10 mouse cellular contexts compared by ENCODE assay signal in the genomic region with DNA sequence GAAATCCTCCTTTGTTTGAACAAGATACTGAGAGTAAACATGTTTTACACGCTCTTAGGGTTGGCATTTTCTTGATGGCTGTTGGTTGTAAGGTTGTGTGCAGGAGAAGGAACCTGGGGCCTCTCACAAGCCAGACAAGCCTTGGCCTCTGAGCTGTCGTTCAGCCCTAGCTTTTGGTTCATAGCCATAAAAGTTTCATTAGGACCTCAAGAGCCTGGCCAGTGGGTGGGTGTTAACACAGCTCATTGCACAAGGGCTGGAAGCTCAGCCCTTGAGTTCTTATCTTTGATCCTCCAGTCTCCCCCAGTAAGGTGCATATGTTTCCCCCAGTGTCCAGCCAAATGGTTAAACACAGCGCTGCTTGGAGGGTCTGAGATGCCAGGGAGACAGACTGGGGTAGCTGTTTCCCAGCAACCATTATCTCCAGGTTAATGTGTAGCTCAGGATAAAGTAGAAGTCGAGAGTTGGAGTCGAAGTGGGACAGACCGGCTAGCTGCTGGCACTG.
A peak's percentile ranks its signal among the peaks of the same experiment; 100 is the strongest.
DNase-seq lines count a peak whose midpoint lies in the region; ATAC-seq and TF ChIP-seq lines count a peak whose summit lies in the region.
"Had no signal": no experiment of that assay in that cellular context is flagged by ENCODE, and none has a peak within 500 bp of the region (broad histone marks: within the 10 kb centered on the region; RNA-seq: fewer than 3 reads in every experiment).

No protein-coding gene starts in this region.

- intact Hi-C loops in heart, postnatal 14 days (cut with DNase I): no loop called here

- 0 out of 2 replicates have a peak, but pooled peaks cover 4% of the 10 kb centered on the region for H3K9me3 ChIP-seq in heart, embryonic 16.5 days (replicated peaks; ENCODE audit: control insufficient read depth, low read length)
- H3K9me3 ChIP-seq in lung, embryonic 16.5 days (ENCODE audit: control insufficient read depth, low read length): peaks cover 3% of the 10 kb centered on the region; the same call in 1 of the 2 replicates
- H3K9me3 ChIP-seq in intestine, postnatal 0 days (ENCODE audit: control insufficient read depth): no peaks in the 10 kb centered on the region
- H3K9me3 ChIP-seq in stomach, embryonic 16.5 days (replicated peaks; ENCODE audit: control insufficient read depth, low read length): no peaks in the 10 kb centered on the region
- H3K9me3 ChIP-seq: embryonic facial prominence, embryonic 15.5 days had no signal

- H3K4me1 ChIP-seq in heart, embryonic 16.5 days (ENCODE audit: control insufficient read depth, insufficient read depth, low read length): peaks cover 44% of the 10 kb centered on the region
- peaks cover 59% of the 10 kb centered on the region for H3K4me1 ChIP-seq in lung, embryonic 16.5 days (replicated peaks; ENCODE audit: control insufficient read depth, insufficient read depth, low read length)
- peaks cover 28% of the 10 kb centered on the region for H3K4me1 ChIP-seq in intestine, postnatal 0 days (replicated peaks; ENCODE audit: control insufficient read depth, insufficient read depth, low read length)
- peaks cover 58% of the 10 kb centered on the region for H3K4me1 ChIP-seq in stomach, embryonic 16.5 days (ENCODE audit: control insufficient read depth, insufficient read depth, low read length)

- no peaks in the 10 kb centered on the region for H3K27me3 ChIP-seq in heart, embryonic 16.5 days (ENCODE audit: control insufficient read depth, insufficient read depth, low read length)
- no peaks in the 10 kb centered on the region for H3K27me3 ChIP-seq in lung, embryonic 16.5 days (ENCODE audit: control insufficient read depth, insufficient read depth, low read depth, low read length)
- no peaks in the 10 kb centered on the region for H3K27me3 ChIP-seq in intestine, postnatal 0 days (replicated peaks; ENCODE audit: control insufficient read depth, insufficient read depth, low read length)
- no peaks in the 10 kb centered on the region for H3K27me3 ChIP-seq in stomach, embryonic 16.5 days (ENCODE audit: control insufficient read depth, insufficient read depth, low read length)
- H3K27me3 ChIP-seq: embryonic facial prominence, embryonic 15.5 days had no signal

- no peak overlapping the region for H3K4me3 ChIP-seq in heart, embryonic 16.5 days (ENCODE audit: low read length)
- no peak overlapping the region for H3K4me3 ChIP-seq in lung, embryonic 16.5 days (ENCODE audit: low read length)
- H3K4me3 ChIP-seq in intestine, postnatal 0 days (ENCODE audit: low read depth, low read length): no peak overlapping the region
- no peak overlapping the region for H3K4me3 ChIP-seq in stomach, embryonic 16.5 days (replicated peaks; ENCODE audit: low read length)
- H3K4me3 ChIP-seq: embryonic facial prominence, embryonic 15.5 days had no signal

- DNase-seq in heart, postnatal 14 days: no peak
- no peak for DNase-seq in lung, postnatal 14 days
- no peak for DNase-seq in retina, embryonic 14.5 days (ENCODE audit: low spot score)
- DNase-seq: cerebellum, postnatal 10 days had no signal

- H3K9ac ChIP-seq in heart, embryonic 16.5 days (ENCODE audit: low read length): no peak overlapping the region
- no peak overlapping the region for H3K9ac ChIP-seq in lung, embryonic 16.5 days (ENCODE audit: low read length)
- H3K9ac ChIP-seq in intestine, postnatal 0 days (ENCODE audit: low read depth, low read length): no peak overlapping the region
- peak overlapping the region; percentile 47 for H3K9ac ChIP-seq in stomach, embryonic 16.5 days (ENCODE audit: low read length)
- H3K9ac ChIP-seq: embryonic facial prominence, embryonic 15.5 days had no signal

- peak; percentile 61; the same call in 1 of the 2 replicates for ATAC-seq in heart, embryonic 16.5 days (replicated peaks; ENCODE audit: extremely low read depth, insufficient read depth, low FRiP score)
- ATAC-seq in lung, embryonic 16.5 days (ENCODE audit: low read depth): peak; percentile 80
- peak; percentile 21 for ATAC-seq in intestine, postnatal 0 days
- peak; percentile 70 for ATAC-seq in stomach, embryonic 16.5 days (ENCODE audit: insufficient read depth, low FRiP score)
- ATAC-seq: hindbrain, embryonic 16.5 days had no signal

- TF ChIP-seq CTCF in intestine, postnatal 0 days (IDR thresholded peaks at IDR 0.05; ENCODE audit: low read depth): no peak

- H3K27ac ChIP-seq in heart, embryonic 16.5 days (ENCODE audit: low read length): peak overlapping the region; percentile 14; the same call in 1 of the 2 replicates
- peak overlapping the region; percentile 72 for H3K27ac ChIP-seq in lung, embryonic 16.5 days (ENCODE audit: low read length)
- H3K27ac ChIP-seq in intestine, postnatal 0 days (ENCODE audit: low read depth, low read length): peak overlapping the region; percentile 89
- H3K27ac ChIP-seq in stomach, embryonic 16.5 days (ENCODE audit: low read length): peak overlapping the region; percentile 90
- H3K27ac ChIP-seq: embryonic facial prominence, embryonic 15.5 days had no signal

- no peaks in the 10 kb centered on the region for H3K36me3 ChIP-seq in heart, embryonic 16.5 days (ENCODE audit: control insufficient read depth, insufficient read depth)
- H3K36me3 ChIP-seq in lung, embryonic 16.5 days (ENCODE audit: control insufficient read depth, insufficient read depth, low read length): no peaks in the 10 kb centered on the region
- H3K36me3 ChIP-seq in intestine, postnatal 0 days (ENCODE audit: control insufficient read depth, insufficient read depth): no peaks in the 10 kb centered on the region; the same call in 1 of the 2 replicates
- no peaks in the 10 kb centered on the region for H3K36me3 ChIP-seq in stomach, embryonic 16.5 days (ENCODE audit: control insufficient read depth, insufficient read depth, low read length)
- H3K36me3 ChIP-seq: embryonic facial prominence, embryonic 15.5 days had no signal

- no peak overlapping the region for H3K4me2 ChIP-seq in heart, embryonic 16.5 days (ENCODE audit: low read depth, low read length)
- H3K4me2 ChIP-seq in lung, embryonic 16.5 days (ENCODE audit: low read depth, low read length): no peak overlapping the region
- H3K4me2 ChIP-seq in intestine, postnatal 0 days (replicated peaks; ENCODE audit: low read depth): no peak overlapping the region
- H3K4me2 ChIP-seq in stomach, embryonic 16.5 days (ENCODE audit: low read depth, low read length): peak overlapping the region; percentile 17; the same call in 1 of the 2 replicates
- H3K4me2 ChIP-seq: embryonic facial prominence, embryonic 15.5 days had no signal

- 26% methylated on average over 6 of the region's 6 CpGs for WGBS in heart, embryonic 16.5 days
- WGBS in lung, embryonic 16.5 days: 30% methylated on average over 6 of the region's 6 CpGs
- WGBS in intestine, postnatal 0 days: 30% methylated on average over 6 of the region's 6 CpGs
- 28% methylated on average over 6 of the region's 6 CpGs for WGBS in stomach, embryonic 16.5 days

Comparison
In these comparisons a context has a peak if more than half of its experiments do, and no peak if none do; other contexts are left out.
1. ATAC-seq: peak in every context shown above with its lines; median percentile 80 in lung, embryonic 16.5 days; 70 in stomach, embryonic 16.5 days; 61 in heart, embryonic 16.5 days; 21 in intestine, postnatal 0 days.
2. H3K27ac ChIP-seq: peak in every context shown above with its lines; median percentile 90 in stomach, embryonic 16.5 days; 89 in intestine, postnatal 0 days; 72 in lung, embryonic 16.5 days; 14 in heart, embryonic 16.5 days.